Mouse (Mus musculus) midbrain, embryonic 16.5 days (tissue): ENCODE results near the gene Tmem132d. TPM values are rescaled to one million over a fixed set of nuclear protein-coding genes. Genes with fewer than 3 reads are reported as not detected.

Experiments used
- ATAC-seq: fragments of 200-750 bp; cut with Nextera tagmentation; 2 replicates; pipeline ENCODE4 v1.8.0; 2017; ENCODE audit warnings: moderate TSS enrichment
- H3K27ac ChIP-seq: fragments of 300-500 bp; sonication (generic); 2 replicates; pipeline ENCODE4 v1.5.1; 2014; ENCODE audit warnings: mild to moderate bottlenecking, low read length, mixed read lengths
- H3K27me3 ChIP-seq: fragments of 300-500 bp; sonication (generic); 2 replicates; pipeline ENCODE4 v1.6.1; 2014; ENCODE audit warnings: low read depth, low read length, mixed read lengths; ENCODE audit not compliant: control insufficient read depth, insufficient read depth
- H3K36me3 ChIP-seq: fragments of 300-500 bp; sonication (generic); 2 replicates; pipeline ENCODE4 v1.6.1; 2014; ENCODE audit warnings: mild to moderate bottlenecking, low read length, moderate library complexity, mixed read lengths; ENCODE audit not compliant: control insufficient read depth, insufficient read depth
- H3K4me1 ChIP-seq: fragments of 300-500 bp; sonication (generic); 2 replicates; pipeline ENCODE4 v1.6.1; 2014; ENCODE audit warnings: mild to moderate bottlenecking, low read length, mixed read lengths; ENCODE audit not compliant: control insufficient read depth, insufficient read depth
- H3K4me2 ChIP-seq: fragments of 300-500 bp; sonication (generic); 2 replicates; pipeline ENCODE4 v1.6.1; 2014; ENCODE audit warnings: mild to moderate bottlenecking, low read length, mixed read lengths
- H3K4me3 ChIP-seq: fragments of 300-500 bp; sonication (generic); 2 replicates; pipeline ENCODE4 v1.5.1; 2014; ENCODE audit warnings: low read depth, mild to moderate bottlenecking, low read length, moderate library complexity, mixed read lengths
- H3K9ac ChIP-seq: fragments of 300-500 bp; sonication (generic); 2 replicates; pipeline ENCODE4 v1.6.1; 2014; ENCODE audit warnings: low read depth, low read length, mixed read lengths
- H3K9me3 ChIP-seq: fragments of 300-500 bp; sonication (generic); replicated peaks from 2 replicates; pipeline ENCODE4 v1.6.1; 2014; ENCODE audit warnings: mild to moderate bottlenecking, low read length, mixed read lengths; ENCODE audit not compliant: control insufficient read depth, poor library complexity, severe bottlenecking
- WGBS: fragments of 180-500 bp; shearing (Covaris S2); extraction: QIAGEN DNeasy Blood & Tissue Kit; methylation state at CpG from one replicate; pipeline ENCODE4 v1.1.7; 2014; 5-methylcytosine and 5-hydroxymethylcytosine counted together
- polyA plus RNA-seq: library from polyadenylated mRNA; unstranded; fragments of >200 nt; fragmentation: Nextera tagmentation; extraction: Ambion mirVana; gene quantifications from 2 replicates; pipeline ENCODE4 v1.2.1, GENCODE M21; 2015

Tmem132d gene
- polyA plus RNA-seq, 1 experiment from 2014 or later, result 3.3 TPM

GRCm38 (mm10) chr5:128191710-128192109, 241.2 kb downstream of the Tmem132d start:
- H3K4me1 ChIP-seq, result peaks cover 6% of the 10 kb centered on the region; the same call in 1 of the 2 replicates
- no peaks in the 10 kb centered on the region for H3K27me3 ChIP-seq
- no peak overlapping the region for H3K27ac ChIP-seq
- ATAC-seq, result peak; percentile 54; the same call in 1 of the 2 replicates
- no peak overlapping the region for H3K9ac ChIP-seq
- H3K9me3 ChIP-seq, result no peaks in the 10 kb centered on the region
- 55% methylated on average over 9 of the region's 9 CpGs for WGBS
- no peak overlapping the region for H3K4me3 ChIP-seq
- H3K36me3 ChIP-seq, result no peaks in the 10 kb centered on the region
- H3K4me2 ChIP-seq, result no peak overlapping the region

DNA sequence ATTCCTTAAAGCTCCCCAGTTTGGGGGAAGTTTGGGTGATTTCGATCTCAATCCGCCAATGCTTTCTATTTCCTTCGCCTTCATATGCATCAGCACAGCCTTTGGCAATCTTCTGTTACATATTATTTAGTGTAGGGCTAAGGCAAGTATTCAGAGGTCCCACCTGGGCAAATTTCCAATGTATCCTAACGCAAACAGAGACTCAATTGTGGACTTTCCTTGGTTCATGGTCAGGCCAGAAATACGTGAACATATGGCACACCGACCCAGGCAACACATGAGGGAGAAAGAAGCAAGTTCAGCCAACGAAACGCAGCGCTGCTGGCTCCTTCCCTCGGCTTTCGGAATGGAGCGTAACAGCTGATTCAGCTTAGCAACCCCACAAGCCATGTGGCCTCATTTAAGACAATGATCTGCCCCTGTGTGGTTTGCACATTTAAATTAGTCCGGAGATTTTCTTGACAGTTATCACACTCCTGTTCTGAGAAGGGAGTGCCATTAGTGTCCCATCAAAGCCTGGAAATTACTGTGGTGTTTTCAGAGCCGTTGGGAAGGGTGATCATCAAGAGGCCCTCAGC, 242.5 kb downstream of the Tmem132d start:
- H3K36me3 ChIP-seq, result no peaks in the 10 kb centered on the region
- no peaks in the 10 kb centered on the region for H3K9me3 ChIP-seq
- WGBS, result 68% methylated on average over 14 of the region's 14 CpGs
- ATAC-seq, result no peak
- H3K4me2 ChIP-seq, result no peak overlapping the region
- no peak overlapping the region for H3K27ac ChIP-seq
- H3K9ac ChIP-seq, result no peak overlapping the region
- H3K27me3 ChIP-seq, result no peaks in the 10 kb centered on the region
- no peak overlapping the region for H3K4me3 ChIP-seq
- H3K4me1 ChIP-seq, result peaks cover 6% of the 10 kb centered on the region; the same call in 1 of the 2 replicates

GRCm38 (mm10) chr5:128176234-128176633, 256.6 kb downstream of the Tmem132d start:
- no peaks in the 10 kb centered on the region for H3K36me3 ChIP-seq
- no peak overlapping the region for H3K9ac ChIP-seq
- no peak overlapping the region for H3K27ac ChIP-seq
- no peaks in the 10 kb centered on the region for H3K27me3 ChIP-seq
- WGBS, result 95% methylated on average over 2 of the region's 2 CpGs
- H3K9me3 ChIP-seq, result no peaks in the 10 kb centered on the region
- no peaks in the 10 kb centered on the region for H3K4me1 ChIP-seq
- no peak for ATAC-seq
- H3K4me3 ChIP-seq, result no peak overlapping the region
- no peak overlapping the region for H3K4me2 ChIP-seq

- WGBS, result 69% methylated on average over 12 of the region's 12 CpGs
- Histone ChIP-seq H3K9ac (no peak overlapping the region), H3K27me3 (no peaks in the 10 kb centered on the region), H3K36me3 (no peaks in the 10 kb centered on the region), H3K27ac (no peak overlapping the region), H3K9me3 (0 out of 2 replicates have a peak, but pooled peaks cover 2% of the 10 kb centered on the region), H3K4me2 (no peak overlapping the region), H3K4me3 (no peak overlapping the region), H3K4me1 (no peaks in the 10 kb centered on the region)
- ATAC-seq, result no peak
Observed at GRCm38 (mm10) chr5:128158901-128159675, 273.8 kb downstream of the Tmem132d start.

- 91% methylated on average over 6 of the region's 8 CpGs for WGBS
- ATAC-seq, result no peak
- Histone ChIP-seq H3K36me3 (no peaks in the 10 kb centered on the region), H3K4me2 (no peak overlapping the region), H3K4me3 (no peak overlapping the region), H3K27me3 (no peaks in the 10 kb centered on the region), H3K9me3 (no peaks in the 10 kb centered on the region), H3K9ac (no peak overlapping the region), H3K27ac (no peak overlapping the region), H3K4me1 (no peaks in the 10 kb centered on the region)
Observed at GRCm38 (mm10) chr5:128151461-128151860, 281.4 kb downstream of the Tmem132d start.

- Histone ChIP-seq H3K36me3 (no peaks in the 10 kb centered on the region), H3K27me3 (no peaks in the 10 kb centered on the region), H3K9me3 (no peaks in the 10 kb centered on the region), H3K9ac (no peak overlapping the region), H3K4me3 (no peak overlapping the region), H3K4me2 (no peak overlapping the region), H3K27ac (no peak overlapping the region), H3K4me1 (no peaks in the 10 kb centered on the region)
- ATAC-seq, result no peak
- 85% methylated on average over 15 of the region's 15 CpGs for WGBS
Observed at GRCm38 (mm10) chr5:128146901-128147645, 285.8 kb downstream of the Tmem132d start.

DNA sequence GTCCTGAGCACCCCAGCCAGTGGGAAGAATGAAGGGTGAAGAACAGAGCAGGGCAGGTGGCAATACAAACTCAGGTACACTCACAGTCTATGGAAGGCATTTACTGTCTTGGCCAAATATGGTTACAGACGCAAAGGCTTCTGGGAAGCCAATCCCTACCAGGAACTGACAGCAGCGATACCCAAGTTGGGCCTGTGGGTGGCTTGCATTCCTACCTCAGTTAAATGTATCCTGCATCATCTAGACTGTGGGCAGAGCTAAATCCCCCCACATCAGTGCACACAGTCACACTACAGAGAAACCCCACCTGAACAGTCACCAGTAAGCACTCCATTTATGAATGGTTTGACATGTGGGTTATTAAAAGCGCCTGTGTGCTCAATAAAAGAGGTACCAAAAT, 288.1 kb downstream of the Tmem132d start:
- Histone ChIP-seq H3K36me3 (no peaks in the 10 kb centered on the region), H3K27ac (no peak overlapping the region), H3K4me2 (no peak overlapping the region), H3K4me1 (no peaks in the 10 kb centered on the region), H3K9ac (no peak overlapping the region), H3K4me3 (no peak overlapping the region), H3K9me3 (no peaks in the 10 kb centered on the region), H3K27me3 (no peaks in the 10 kb centered on the region)
- ATAC-seq, result no peak
- 94% methylated on average over 3 of the region's 3 CpGs for WGBS

DNA sequence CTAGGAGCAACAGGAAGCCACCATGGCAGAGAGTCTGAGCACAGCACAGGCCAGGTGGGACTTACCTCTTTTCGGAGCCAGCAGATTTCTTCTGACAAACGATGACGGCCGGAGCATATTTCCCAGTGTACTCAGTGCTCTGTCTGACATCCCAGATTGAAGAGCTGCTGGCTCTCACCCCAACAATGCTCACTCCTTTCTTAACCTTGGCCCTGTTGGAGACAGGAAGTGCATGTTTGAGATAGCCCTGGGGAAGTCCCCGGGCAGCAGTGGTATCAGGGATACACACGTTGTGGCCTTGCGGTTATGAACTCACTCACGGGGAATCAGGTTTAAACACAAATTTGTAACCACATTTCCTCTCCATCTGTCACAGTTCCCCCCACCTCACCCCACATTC, 296.1 kb downstream of the Tmem132d start:
- ATAC-seq, result no peak
- no peaks in the 10 kb centered on the region for H3K36me3 ChIP-seq
- no peak overlapping the region for H3K4me3 ChIP-seq
- no peaks in the 10 kb centered on the region for H3K4me1 ChIP-seq
- no peak overlapping the region for H3K9ac ChIP-seq
- H3K4me2 ChIP-seq, result no peak overlapping the region
- no peaks in the 10 kb centered on the region for H3K9me3 ChIP-seq
- H3K27ac ChIP-seq, result no peak overlapping the region
- WGBS, result 89% methylated on average over 8 of the region's 8 CpGs
- H3K27me3 ChIP-seq, result no peaks in the 10 kb centered on the region

GRCm38 (mm10) chr5:128122656-128123055, 310.2 kb downstream of the Tmem132d start:
- Histone ChIP-seq H3K4me2 (no peak overlapping the region), H3K9ac (no peak overlapping the region), H3K36me3 (no peaks in the 10 kb centered on the region), H3K27me3 (no peaks in the 10 kb centered on the region), H3K9me3 (no peaks in the 10 kb centered on the region), H3K27ac (no peak overlapping the region), H3K4me3 (no peak overlapping the region), H3K4me1 (no peaks in the 10 kb centered on the region)
- 81% methylated on average over 3 of the region's 3 CpGs for WGBS
- ATAC-seq, result no peak
